Mouse (Mus musculus): ENCODE results near the gene Usp7.

Gene Usp7

DNA sequence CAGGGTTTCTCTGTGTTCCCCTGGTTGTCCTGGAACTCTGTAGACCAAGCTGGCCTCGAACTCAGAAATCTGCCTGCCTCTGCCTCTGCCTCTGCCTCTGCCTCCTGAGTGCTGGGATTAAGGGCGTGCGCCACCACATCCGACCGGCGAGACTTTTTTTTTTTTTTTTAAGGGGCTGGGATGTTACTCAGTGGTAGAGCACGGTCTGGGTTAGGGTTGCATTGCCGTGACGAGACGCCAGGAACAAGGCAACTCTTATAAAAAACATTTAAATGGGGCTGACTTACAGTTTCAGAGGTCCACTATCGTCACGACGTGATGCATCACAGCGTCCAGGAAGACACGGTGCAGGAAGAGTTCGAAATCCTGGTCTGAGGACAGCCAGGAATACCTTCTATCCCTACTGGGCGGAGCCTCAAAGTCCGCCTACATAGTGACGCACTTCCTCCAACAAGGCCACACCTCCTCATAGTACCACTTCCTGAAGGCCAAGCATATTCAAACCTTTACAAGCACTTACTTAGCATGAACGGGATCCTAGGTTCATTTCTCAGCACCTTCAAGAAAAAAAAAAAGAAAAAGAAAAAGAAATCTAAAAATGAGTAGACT is at the start of gene Usp7:
Usp7 (minus strand) TSS at position 360 of the 609 bp plus-strand sequence.
- DNase-seq: no peak

DNA sequence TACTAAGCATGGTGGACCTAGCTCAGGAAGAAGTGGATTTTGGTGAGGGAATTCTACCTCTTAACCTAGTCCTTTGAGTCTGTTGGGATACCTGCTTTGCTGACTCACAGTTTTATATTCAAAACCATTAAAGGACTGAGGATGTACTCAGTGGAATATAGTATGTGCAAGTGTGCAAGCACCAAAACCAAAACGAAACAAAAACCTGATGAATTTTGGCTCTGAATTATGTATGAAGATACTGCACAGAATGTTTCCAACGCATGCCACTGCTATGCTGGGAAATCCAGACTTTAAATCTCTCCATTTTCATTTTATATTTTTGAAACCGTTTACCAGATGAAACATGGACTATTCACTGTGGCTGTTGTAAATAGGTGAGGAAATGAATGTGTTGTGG is 48.4 kb upstream of the Usp7 start:
- DNase-seq: no peak

DNA sequence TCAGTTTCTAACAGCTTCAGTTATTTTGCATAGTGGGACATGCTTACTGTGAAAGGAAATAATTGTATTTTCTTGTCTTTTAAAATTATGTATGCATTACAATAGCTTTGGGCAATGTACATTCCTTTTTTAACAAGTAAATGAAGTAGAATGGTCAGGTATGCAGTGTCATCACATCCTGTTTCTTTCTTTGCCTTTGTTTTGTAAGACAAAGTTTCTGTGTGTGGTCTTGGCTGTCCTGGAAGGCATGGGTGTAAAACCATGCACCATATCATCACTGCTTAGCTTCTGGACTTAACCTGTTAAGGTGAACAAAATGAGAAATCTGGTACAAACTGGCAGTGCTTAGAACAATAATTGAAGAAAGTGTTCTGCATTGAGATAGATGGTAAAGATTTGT is 46.8 kb upstream of the Usp7 start:
- no peak for DNase-seq

DNA sequence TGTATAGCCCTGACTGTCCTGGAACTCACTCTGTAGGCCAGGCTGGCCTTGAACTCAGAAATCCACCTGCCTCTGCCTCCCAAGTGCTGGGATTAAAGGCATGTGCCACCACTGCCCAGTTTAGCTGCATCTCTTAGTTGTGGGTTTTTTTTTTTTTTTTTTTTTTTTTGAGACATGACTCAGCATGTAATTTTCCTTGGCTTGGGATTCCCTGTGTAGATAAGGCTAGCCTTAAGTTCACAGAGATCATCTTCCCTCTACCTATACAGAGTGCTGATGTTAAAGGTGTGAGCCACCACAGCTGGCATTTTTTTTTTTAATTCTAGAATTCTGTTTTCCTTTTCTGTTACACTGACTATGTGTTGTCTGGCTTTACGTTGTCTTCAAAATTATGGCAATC is 45.5 kb upstream of the Usp7 start:
- DNase-seq: no peak

DNA sequence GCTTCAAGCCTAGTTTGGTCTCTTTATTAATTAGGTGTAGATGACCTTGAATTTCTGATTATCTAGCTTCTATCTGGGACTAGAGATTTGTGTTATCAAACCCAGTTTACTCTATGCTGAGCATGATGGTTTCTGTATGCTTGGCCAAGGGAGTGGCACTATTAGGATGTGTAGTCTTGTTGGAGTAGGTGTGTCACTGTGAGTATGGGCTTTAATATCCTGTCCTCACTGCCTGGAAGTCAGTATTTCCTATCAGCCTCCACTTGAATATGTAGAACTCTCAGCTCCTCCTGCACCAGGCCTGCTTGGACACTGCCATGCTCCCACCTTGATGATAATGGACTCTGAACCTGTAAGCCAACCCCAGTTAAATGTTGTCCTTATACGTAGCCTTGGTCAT is 44.8 kb upstream of the Usp7 start:
- DNase-seq: no peak

DNA sequence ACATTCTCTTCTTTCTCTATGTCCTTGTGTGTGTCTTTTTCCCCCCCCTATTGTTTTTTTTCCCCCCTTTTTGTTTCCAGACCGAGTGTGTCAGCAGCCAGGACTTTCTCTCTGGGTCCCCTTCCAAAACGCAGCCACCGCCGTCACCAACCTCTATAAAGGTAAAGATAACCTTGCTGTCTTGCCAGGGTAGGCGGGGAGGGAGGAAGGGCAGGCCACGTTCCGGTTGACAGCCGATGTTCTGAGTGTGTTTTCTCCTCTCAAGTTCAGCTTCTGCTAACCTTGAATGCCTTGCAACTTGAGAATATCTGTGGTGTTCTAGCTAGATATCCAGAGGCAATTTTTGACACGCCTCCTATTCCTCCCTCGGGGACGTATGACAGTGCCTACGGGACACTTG is 39.1 kb upstream of the Usp7 start:
- DNase-seq: peak; percentile 28 to 46

DNA sequence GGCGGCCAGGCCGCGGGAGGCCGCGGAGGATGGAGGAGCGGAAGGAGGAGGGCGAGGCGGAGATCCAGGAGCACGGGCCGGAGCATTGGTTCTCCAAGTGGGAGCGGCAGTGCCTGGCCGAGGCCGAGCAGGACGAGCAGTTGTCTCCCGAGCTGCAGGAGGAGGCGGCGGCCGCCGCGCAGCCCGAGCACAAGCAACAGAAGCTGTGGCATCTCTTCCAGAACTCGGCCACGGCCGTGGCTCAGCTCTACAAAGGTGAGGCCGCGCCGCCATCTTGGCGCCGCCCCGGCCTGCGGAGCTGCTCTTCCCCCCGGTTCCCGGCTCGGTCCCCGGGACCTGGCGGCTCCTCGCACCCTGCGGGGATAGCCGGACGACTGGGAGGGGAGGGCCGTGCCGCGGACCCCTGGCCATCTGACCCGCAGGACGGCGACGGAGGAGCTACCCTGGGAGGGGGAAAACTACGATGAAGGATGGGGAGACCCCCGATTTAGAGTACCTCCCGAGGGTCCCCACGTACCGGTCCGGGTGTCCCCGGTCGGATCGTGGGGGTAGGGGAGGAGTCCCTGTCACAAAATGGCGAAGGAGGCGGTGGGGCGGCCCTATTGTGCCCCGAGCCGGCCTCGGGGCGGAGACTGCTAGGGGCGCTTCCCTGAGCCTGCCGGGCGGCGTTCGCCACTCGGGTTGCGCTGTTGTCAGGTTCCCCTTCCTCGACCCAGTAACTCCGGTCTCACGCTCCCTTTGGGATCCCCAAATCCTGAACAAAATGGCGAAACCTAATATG is 38.5 kb upstream of the Usp7 start:
- DNase-seq: peak; percentile 78 to 84

DNA sequence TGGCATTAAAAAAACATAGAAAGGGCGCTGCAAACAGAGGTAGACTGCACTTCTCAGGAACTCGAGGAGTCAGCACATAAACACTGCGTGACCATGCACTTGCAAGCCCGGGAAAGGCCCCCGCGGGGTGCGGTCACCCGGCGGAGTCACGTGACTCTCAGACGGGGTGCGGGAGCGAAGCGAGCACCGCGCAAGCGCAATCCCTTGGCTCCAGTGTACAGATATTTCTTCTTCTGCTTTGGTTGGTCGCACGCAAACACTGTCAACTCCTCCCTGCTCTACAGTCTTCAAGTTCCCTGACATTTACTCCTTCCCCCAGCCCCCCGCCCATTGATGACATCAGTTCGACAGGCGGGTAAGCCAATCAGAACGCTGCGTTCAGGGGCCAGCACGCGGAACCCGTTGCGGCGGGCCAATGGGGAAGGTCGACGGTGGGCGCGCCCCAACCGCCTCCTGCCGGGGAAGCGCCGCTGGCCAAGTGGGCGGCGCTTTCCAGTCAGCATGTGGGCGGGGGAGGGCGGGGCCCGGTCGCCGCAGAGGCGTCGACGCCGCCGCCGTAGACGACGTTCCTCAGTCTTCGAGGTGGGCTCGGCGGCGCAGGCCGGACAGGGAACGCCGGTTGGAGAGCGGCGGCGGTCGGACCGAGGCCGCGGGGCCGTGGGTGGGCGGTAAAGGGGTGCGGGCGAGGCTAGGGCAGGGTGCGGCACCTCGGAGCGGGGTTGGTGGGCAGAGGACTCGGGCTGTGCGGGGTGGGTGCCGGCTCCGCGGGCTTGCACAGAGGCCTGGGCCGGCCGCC is 37.7 kb upstream of the Usp7 start, which contains the start of gene 1810013L24Rik:
1810013L24Rik (plus strand) TSS at position 537 of the 796 bp plus-strand sequence.
- peak; percentile 96 to 98 for DNase-seq

DNA sequence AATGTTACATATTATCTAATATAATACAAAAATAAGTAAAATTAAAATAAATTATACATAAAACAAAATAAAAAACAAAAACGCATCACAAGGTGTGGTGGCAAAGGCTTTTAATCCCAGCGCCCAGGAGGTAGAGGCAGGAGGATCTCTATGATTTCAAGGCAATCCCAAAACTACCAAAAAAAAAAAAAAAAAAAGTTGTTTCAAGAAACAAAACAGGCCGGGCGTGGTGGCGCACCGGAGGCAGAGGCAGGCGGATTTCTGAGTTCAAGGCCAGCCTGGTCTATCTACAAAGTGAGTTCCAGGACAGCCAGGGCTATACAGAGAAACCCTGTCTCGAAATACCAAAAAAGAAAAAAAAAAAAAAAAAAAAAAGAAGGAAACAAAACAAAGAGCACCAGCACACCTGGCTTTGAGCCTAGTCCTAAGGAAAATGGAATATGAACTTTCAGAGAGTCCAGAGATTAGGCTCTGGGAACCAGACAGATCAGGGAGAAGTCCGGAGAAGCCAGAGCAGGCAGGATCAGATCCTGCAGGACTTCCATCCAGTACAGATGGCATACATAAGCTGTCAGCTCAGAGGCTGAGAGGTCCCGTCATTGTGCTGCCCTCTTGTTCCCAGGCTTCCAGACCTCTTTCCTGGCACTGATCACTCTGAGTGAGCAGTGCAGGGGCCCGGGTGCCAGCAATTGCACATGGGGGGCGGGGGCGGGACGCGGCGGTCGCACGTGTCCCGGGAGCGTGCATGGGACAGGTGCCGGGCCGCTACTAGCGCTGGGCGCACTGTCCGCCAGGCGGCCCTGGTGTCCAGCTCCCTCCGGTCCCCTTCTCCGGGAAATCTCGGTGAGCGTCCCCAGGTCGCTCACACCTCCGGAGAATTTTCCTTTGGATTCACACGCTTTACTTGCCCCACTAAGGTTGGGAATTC is 36.8 kb upstream of the Usp7 start:
- DNase-seq: peak in 1 of 2 experiments; percentile 71

DNA sequence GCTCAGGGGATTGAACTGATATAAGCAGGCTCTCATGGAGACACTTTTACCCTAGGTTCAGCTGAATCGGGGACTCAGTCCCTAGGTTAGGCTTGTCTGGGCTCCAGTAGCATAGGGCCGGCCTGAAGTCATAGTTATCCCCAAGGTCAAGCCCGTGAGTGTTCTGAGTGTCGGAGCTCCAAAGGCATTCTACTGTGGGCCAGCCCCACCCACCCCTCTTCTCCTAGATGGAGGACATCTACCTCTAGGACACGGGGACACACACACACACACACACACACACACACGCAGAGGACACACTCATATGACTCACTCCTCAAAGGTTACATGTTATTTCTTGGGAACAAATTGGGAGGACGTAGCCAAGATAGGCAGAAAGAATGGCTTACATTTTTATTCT is 35.3 kb upstream of the Usp7 start:
- no peak for DNase-seq

DNA sequence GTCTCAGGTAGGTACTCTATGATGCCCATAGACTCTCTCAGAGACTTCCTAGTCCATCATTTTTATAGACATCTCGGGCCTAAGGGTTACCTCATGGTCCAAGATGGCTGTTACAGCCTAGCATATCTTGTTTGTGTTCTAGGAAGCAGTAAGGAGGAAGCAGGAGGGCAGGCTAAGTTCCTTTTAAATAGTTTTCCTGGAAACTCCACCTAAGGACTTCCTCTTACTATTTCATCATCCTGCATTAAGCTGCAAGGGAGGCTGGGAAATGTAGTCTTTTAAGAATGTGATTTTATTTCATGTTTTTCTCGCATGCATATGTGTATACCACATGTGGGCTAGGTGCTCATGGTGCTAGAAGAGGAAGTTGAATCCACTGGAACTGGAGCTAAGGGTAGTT is 31.6 kb upstream of the Usp7 start:
- no peak for DNase-seq

DNA sequence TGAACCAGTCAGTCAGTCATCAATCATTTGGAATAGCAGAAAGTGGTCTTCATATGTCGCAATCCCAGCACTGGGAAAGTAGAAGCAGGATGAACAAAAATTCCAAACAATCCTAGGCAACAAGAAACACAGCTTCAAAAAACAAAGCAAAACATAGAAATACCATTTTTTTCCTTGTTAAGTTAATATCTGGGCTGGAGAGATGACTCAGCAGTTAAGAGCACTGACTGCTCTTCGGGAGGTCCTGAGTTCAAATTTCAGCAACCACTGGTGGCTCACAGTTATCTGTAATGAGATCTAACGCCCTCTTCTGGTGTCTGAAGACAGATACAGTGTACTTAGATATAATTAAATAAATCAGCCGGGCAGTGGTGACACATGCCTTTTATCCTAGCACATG is 30.5 kb upstream of the Usp7 start:
- DNase-seq: no peak

DNA sequence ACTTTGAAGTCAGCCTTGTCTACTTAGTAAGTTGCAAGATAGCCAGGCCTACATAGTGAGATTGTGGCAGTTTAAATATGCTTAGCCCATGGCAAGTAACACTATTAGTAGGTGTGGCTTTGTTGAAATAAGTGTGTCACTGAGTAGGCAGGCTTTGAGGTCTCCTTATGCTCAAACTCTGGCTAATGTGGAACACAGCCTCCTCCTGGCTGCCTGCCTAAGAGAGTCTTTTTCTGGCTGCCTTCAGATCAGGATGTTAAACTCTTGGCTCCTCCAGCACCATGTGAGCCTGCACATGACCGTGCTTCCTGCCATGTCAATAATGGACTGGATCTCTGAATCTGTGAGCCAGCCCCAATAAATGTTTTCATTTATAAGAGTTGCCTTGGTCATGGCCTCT is 29.3 kb upstream of the Usp7 start:
- DNase-seq: peak in 1 of 2 experiments; percentile 12

DNA sequence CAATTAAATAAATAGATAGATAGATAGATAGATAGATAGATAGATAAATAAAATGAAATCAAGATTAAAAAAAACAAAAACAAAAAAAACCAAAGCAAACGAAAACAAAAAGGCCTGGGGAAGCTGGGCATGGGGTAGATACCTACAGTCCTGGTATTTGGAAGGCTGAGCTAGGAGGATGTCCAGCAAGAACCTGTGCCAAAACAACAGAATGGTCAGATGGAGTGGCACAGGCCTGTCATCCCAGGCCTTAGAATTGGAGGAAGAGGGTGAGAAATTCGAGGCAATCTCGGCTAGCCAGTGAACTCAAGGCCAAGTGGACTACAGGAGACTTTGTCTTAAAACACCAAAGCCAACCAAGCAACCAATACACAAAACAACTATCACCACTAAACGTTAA is 25.8 kb upstream of the Usp7 start:
- no peak for DNase-seq

DNA sequence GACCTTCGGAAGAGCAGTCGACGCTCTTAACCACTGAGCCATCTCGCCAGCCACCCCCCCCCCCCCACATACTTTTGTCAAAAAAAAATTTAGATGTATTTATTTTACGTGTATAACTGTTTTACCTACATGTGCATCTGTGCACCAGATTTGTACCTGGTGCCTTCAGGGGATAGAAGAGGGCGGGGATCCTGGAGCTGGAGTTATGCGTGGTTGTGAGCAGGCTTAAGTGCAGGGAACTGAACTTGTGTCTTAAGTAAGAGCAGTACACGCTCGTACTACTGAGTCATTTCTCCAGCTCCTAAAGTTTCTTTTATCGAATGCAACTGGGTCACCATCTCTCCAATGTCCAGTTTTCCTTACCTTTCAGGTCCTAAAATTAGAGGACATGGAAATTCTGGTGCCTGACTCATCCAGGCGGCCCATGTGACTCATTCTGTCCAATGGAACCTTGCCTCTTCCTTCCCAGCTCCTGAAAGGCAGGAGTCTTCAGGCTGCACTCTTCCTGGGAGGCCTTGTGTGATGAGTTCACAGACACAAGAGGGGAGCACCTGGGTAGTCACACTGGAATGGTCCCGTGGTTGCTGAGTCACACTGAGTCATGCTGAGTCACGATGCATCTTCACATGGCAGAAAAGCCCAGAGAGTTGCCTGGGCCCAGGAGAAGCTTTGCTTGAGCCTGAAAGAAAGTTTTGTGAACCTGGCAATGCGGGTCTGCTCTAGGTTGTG is 18.5 kb upstream of the Usp7 start:
- no peak for DNase-seq

DNA sequence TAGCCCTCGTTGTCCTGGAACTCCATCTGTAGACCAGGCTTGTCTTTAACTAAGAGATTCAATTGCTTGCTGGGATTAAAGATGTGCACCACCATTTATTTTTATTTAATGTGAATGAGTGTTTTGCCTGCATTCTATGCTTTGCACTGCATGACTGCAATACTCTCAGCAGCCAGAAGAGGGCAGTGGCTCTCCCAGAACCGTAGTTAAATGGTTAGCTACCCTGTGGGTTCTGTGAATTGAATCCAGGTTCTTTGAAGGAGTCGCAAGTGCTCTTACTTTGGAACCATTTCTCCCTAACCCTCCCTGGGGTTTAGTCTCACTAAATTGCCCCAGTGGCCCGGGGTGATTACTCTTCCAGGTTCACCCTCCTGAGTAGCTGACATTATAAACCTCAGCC is 14.6 kb upstream of the Usp7 start:
- DNase-seq: peak; percentile 62

DNA sequence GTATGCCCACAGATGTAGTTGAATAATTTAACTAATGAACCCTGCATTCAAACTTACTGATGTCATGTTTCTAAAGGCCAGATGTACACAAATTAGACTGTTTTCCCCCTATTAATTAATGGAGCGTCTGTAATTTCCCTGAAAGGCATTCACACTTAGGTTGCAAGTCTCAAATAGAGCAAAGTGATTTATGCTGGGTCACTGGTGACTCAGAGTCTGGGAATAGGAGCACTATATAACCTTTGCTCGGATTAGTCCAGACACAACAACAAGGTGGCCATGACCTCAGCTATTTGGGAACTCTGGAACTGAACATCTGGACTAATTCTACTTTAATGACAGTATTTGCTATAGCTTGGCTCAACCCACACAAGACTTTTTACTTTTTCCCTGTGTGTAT is 3.8 kb upstream of the Usp7 start:
- DNase-seq: no peak

DNA sequence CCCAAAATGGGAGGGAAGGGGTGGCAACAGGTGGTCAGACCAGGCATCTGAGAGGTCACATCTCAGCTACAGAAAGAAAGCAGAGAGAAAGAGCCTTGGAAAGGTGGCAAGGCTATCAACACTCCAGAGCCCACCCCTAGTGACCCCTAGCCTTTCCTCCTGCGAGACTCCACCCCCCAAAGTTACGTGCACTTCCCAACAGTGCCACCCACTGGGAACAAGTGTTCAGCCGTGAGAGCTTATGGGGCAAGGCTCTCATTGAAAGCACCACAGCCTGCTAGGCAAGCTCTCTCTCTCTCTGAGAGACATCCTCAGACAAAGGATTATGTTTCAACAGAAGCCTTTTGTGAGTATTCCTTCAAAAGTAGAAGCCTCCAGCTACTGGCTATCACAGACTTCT is 2.8 kb upstream of the Usp7 start:
- peak in 1 of 2 experiments; percentile 7 for DNase-seq

DNA sequence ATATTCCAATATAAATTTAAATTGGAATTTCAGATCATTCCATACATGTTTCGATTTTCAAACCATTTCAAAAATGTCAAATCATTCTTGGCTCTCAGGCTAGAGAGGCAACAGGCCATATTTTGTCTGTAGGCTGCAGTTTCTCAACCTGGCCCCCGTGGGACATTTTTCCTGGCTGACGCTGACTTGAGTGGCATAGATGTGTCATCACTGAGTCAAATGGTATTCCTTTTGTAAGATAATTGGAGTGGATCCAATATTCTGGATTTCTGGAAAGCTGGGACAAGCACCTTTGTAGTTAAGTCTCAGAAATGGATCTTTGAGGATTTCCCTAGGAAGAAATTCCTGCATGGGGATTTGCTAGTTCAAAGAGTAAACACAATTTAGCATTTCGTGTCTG is 1.2 kb downstream of the Usp7 start:
- no peak for DNase-seq

DNA sequence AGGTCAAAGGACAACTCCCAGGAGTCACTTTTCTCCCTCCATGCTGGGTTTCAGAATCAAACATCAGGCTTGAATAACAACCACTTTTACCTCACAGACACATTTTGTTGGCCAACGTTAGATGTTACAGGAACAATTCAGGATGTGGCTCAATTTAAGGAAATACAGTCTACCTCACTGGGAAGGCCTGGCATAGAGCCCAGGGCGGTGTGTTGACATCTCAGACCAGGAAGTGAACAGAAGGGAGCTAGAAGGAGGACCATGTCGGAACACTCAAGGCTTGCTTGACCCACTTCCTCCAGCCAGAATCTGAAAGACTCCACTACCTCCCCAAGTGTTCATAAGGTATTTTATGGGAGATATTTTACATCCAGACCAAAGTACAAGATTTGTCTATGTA is 7.4 kb downstream of the Usp7 start:
- DNase-seq: peak; percentile 52 to 64

DNA sequence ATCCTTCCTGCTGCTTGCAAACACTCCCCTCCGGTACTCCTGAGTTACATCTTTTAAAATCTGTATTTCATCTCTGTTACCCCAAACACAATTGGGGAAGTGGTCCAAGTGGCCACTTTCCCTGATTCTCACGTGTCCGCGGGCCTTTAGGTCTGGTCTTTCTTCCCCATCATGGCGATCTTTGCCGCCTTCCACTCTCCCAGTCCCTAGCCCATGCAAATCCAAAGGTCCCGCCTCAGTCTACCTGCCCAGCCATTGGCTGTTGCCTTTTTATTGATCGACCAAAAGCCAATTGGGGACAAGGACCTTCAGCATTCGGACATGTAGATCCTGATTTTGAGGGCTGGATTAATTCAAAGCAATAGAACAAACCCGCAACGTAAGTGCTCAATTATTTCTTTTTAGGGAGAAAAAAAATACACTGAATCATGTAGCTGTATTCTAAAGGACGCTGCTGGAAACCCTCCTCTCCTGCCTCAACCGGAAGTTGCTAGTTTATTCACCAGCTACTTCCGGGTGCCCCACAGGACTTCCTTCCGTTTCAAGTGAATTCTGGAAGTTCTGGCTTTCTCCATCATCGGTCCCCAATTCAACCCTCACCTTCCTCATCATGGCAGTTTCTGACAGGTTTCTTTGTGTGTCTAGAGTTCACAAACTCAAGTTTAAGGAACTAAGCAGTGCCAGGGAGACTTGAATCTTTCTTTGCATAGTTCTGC is 8.8 kb downstream of the Usp7 start:
- no peak for DNase-seq

Data from kidney, postnatal 4 days (tissue).